Mouse (Mus musculus) megakaryocyte-erythroid progenitor cell, adult 5-6 weeks (primary cell): ENCODE measurements around the gene Sbno2. TPM values are rescaled to one million over a fixed set of nuclear protein-coding genes. Genes with fewer than 3 reads are reported as not detected.
"Not testable (repeated sequence)": the region's sequence is repeated elsewhere in the genome, so short reads cannot be mapped to it uniquely, and the experiment has no call there.

ENCODE experiments used
- ATAC-seq: replicated peaks from 2 replicates; pipeline ENCODE4 v1.8.0; 2016; ENCODE audit warnings: mild to moderate bottlenecking, inconsistent platforms; ENCODE audit not compliant: severe bottlenecking, poor library complexity, low FRiP score, low TSS enrichment
- total RNA-seq, 2 experiments: library from RNA; stranded (forward) in 1 of 2; stranded (reverse) in 1 of 2; fragments of 200-1000, 215-1000 nt in 1 of 2; fragments of >200 nt in 1 of 2; fragmentation: Nextera tagmentation in 1 of 2; gene quantifications; 2 replicates each; pipeline ENCODE4 v1.2.3; 2014 to 2017

The Sbno2 gene
- total RNA-seq, 2 experiments from 2014 or later: 12.1 to 34.4 TPM

DNA sequence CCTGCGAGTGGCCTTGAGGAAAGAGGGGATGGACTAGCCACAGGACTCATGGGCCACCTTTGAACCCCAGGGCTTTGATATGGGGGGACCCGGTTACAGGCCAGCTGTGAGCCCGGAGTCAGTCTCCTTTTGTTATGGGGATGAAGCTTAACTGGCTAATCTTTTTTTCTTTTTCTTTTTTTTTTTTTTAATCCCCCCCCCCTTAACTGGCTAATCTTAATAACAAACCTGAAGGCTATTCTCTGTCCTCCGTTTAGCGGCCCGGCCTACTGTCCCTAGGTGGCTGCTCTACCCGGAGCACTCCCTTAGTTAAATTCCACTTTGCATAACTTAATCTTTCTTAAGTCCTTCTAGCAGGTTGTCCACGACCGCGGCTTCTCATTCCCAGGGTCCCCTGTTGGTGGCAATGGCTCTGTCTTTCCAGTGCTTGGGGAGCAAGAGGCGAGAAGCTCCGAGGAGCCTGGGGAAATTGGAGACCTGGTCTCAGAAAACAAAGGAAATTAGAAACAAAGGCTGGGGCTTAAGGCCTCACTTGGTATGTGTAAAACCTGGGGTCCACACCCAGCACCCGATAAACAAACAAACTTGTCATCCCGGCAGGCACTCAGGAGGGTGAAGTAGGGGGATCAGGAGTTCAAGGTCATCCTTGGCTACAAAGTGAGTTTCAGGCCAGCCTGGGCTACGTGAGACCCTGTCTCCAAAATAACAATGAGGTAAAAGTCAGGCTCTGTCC is 54.3 kb downstream of the Sbno2 start:
- no peak for ATAC-seq

DNA sequence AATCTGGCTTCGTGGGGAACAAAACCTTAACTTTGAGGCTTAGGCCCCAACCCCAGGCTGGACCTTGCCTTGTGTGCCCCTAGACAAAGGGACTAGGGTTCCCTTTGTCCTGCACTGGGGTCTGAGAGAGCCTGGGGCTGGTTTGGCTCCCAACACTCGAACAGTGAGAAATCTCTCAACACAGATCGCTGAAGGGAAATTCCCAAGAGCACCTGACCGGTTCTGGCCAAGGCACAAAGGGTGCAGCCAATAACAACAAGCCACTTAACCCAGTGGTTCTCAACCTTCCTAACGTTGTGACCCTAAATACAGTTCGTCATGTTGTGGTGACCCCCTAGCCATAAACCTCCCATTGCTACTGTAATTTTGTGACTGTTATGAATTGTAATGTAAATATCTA is 55.1 kb downstream of the Sbno2 start:
- ATAC-seq: no peak

DNA sequence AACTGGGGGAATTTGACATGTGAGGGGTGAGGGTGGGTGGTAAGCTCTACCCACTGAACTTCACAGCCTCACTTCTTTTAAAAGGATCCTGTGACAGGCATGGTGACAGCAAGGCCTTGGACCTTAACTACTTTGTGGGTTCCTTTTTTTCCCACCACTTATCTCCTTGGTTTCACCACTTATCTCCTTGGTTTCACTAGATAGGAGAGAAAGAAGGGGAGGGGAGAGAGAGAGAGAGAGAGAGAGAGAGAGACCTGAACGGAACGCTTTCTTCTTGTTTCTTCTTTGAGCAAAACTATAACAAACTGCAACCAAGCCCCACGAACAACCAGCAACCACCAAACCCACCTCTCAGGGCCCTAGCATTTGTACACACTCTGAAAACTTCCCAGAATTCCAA is 56.5 kb downstream of the Sbno2 start:
- ATAC-seq: no peak

DNA sequence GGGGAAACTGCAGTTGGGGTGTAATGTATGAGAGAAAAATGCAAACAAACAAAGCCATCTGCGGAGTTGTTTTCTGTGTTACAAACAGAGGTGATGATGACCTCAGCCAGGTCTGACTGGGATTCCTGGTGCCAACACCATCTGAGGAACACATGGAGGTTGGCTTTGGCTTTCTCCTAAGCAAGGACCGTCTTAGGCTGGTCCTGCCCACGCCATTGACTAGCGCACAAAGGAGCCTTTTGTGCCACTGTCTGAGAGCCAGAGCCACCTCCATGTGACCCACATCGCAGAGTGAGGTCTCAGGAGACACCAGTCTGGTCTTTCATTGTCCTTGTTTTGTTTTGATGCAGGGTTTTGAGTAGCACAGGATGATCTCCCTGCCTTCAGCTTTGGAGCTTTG is 57.0 kb downstream of the Sbno2 start:
- no peak for ATAC-seq

DNA sequence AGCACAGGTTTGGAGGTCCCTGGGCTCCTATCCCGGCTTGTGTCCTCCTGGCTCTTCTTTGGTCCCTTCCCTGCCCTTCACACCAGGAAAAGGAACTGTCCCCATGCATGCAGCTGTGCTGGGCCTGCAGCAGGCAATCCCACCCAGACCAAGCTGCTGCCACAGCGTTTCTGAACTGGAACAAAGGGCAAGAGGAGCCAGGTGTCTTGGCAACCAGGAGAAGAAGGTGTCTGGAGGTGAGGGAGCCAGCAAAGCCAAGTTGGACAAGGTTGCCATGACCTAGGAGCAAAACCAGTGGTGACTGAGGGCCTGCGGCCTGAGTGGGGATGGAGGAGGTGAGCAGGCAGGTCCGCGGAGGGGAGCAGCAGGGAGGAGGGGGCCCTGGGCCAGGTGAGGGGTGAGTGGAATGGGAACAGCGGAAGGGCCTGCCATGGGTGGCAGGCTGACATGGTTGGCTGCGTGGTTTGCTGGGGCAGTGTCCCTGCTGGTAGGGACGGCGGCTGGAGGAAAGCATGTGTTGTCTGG is 58.3 kb downstream of the Sbno2 start, which contains the start of gene Gpx4:
Gpx4 (plus strand) TSS at position 126 of the 525 bp plus-strand sequence.
- no peak for ATAC-seq

DNA sequence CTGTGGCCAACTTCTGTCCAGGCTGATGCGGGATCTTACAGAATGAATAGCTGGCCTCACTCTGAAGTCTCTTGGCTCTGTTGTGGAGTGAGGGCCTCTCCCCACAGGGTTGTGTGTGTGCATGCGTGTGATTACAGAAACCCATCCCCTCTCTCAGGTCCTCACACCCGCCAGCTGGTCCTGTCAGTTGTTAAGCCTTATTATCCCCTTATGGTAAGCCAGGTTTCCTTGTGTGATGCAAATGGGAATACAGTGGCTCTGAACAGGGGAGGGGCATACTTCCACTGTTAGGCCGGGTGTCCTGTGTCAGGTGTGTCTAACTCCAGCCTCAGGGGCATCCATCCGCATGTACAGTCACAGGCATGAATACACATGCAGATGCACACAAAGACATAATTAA is 59.6 kb downstream of the Sbno2 start:
- ATAC-seq: no peak

DNA sequence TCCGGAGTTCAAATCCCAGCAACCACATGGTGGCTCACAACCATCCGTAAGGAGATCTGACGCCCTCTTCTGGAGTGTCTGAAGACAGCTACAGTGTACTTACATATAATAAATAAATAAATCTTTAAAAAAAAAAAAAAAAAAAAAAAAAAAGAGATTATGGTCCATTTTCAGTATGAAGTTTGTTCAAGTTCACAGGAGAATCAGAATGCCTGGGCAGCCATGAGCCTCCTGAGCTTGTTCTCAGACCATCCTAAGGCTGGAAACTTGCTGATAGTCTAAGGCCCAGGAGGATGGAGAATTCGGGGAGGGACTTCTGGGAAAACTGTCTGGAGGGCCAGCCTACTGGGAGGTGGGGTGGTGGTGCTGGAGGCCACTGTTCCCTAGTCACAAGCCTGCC is 60.0 kb downstream of the Sbno2 start:
- ATAC-seq: not testable (repeated sequence)

DNA sequence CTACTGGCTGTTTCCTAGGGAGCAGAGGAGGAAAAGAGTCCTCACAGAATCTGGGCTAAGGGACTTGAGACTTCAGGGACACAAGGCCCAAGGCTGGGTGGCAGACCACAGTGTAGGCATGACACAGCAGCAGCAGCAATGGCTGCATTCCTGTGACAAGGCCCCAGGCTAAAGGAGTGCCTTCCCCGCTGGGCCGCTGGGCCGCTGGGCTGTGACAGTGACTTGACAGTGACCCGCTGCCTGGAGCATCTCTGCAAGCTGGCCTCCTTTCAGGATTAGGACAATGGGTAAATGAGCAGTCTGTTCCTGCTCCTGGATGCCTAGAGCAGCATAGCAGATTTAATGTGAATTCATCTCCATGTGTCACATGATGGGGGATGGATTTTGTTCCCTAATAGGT is 61.3 kb downstream of the Sbno2 start:
- ATAC-seq: no peak

DNA sequence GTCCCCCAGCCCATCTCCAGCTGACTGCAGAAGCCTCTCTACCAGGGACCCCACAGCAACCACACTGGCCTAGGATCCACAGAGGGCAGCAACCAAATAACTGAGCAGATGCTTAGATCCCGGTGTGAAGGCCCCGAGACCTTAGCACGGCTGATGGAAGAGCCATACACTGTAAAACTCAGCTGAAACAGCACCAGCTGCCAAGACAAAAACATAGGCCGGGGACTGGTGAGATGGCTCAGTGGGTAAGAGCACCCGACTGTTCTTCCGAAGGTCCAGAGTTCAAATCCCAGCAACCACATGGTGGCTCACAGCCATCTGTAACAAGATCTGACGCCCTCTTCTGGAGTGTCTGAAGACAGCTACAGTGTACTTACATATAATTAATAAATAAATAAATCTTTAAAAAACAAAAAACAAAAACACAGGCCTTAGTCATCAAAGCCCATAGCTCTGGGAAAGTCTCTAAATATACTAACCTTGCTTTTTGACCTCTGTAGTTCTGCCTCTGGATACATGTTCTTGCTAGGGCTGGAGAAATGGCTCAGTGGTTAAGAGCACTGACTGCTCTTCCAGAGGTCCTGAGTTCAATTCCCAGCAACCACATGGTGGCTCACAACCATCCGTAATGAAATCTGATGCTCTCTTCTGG is 63.8 kb downstream of the Sbno2 start:
- not testable (repeated sequence) for ATAC-seq

DNA sequence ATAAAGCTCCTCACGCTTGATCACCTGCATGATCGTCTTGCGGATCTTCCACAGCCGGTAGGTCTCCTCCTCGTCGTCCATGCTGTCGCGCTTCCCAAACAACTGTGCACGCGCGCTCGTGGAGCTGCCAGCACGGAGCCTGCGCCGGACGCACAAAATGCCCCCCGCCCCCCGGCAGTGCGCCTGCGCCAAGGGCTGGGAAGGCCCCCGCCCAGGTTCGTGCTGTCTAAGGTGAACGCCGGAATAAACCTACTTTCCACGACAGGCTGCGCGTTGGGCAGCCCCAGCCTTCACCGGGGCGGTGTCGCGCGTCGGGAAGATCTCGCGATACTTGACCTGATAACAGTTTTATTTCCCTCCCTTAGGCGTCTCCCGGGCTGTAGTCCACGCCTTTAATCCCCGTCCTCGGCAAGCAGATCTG is 65.8 kb downstream of the Sbno2 start, which contains the start of gene Polr2e:
Polr2e (minus strand) TSS at position 237 of the 421 bp plus-strand sequence.
- peak; percentile 85 for ATAC-seq

DNA sequence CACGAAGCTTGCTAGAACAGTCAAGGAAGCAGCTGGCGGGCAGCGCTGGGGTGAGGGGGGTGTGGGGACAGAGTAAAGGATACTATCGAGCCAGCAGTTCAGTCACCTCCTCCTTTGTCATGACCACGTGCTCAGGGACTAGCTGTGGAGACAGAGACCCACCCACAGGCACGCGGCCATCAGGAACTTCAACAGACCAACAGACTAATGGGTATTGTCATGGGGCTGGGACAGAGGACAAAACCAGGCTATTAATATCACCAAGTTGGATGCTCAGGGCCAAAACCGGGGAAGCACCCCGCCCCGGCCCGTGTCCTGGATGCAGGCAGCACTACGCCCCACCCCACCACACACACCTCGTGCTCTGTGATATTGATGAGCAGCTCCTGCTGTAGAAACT is 68.5 kb downstream of the Sbno2 start:
- ATAC-seq: no peak

DNA sequence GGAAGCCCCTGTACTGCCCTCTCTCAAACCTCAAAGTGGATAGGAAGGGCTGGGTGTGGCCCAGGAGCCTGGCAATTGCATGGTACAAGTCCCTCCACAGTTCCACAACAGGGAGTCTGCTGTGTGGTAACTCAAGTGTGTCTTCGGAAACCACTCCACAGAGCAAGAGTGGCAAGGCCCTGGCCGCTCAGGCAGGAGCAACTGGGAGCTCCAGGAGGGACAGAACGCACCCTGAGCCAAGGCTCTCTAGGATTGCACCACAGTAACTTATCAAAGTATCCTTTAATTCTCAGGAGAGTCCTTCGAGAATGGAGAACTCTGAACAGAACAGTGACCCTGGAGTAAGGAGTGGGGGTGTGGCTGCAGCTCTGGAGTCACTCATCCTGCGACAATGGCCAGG is 69.7 kb downstream of the Sbno2 start:
- ATAC-seq: no peak

DNA sequence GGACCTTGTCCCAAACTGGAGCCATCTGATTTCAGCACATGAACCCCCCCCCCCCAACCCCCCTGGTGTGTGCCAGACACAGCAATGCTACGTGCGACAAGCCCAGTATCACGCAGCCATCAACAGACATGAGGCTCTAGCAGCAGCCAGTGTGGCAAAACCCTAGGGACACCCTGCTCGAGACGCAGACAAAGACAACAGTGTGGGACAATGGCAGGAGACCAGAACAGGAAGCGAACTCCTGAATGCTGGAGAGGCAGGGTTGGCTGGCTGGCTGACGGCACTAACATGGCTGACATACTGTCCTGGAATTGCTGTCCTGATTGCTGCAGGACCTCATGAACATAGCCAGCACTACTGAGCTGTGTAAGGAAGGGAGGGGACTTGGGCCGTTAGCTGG is 70.2 kb downstream of the Sbno2 start:
- ATAC-seq: no peak

DNA sequence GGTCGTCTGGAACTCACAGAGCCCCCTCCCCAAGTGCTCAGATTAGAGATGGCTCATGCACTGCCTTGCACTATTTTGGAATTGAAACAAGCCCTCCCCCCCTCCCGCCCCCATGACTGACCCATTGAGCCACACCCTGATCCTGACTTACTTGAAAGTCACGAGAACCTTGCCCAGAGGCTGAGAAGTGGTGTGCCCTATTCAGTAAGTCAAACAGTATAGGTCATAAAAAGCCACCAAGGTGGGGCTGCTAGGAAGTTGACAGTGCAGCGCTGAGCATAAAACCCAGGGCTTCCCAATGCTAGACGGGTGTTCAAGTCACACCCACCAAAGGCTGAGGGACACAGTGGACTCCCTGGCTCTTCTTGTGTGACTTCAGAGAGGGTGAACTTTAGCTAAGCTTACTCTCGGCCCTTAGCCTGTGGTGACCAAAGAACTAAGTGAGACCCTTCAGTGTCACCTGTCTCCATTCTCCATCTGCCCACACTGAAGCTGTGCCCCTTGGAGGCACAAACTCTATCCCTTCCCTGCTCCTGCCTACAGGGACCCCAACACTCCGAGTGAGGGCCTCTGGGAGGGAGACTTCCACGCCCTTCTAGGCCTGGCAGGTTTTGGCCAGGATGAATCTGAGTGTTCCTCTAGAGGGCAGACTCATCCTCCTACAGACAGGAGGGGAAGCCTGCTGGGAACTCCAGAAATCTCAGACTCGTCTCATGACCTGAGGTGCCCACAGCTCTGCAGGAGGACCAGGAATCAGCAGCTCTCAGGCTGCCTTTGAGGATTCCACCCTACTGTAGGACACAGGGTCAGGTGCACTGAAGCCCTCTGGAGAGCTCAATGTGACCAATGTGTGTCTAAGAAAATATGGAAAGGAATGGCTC is 71.6 kb downstream of the Sbno2 start:
- peak; percentile 32; the same call in 1 of the 2 replicates for ATAC-seq

DNA sequence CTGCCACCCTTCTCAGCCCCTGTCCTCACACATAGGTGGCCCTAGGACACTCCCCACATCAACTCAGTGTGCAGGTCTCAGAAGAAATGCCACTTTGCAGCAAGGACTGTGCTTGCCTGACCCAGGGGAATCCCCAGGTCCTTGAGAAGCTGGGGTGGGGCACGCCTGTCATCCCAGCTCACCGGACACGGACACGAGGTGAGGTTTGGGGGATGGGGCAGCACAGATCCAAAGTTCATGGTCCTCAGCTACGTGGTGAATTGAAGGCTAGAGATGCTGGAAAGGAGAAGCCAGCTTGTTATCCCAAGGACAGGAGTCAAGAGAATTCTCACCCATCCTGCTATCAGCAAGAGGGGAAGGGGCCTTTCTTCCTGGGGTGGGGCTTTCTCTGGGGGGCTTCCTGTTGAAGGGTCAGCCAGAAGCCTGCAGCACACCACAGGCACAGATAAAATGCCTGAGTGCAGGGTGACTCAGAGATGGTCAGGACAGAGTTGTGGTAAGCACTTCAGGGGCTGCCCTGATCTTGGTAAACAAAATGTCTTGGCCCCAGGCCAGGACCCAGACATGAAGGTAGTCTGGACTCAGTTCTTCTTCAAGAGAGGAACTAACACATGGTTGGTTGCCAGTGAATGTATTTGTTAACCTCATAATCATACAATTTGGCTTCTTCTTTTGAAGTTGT is 72.4 kb downstream of the Sbno2 start:
- no peak for ATAC-seq

DNA sequence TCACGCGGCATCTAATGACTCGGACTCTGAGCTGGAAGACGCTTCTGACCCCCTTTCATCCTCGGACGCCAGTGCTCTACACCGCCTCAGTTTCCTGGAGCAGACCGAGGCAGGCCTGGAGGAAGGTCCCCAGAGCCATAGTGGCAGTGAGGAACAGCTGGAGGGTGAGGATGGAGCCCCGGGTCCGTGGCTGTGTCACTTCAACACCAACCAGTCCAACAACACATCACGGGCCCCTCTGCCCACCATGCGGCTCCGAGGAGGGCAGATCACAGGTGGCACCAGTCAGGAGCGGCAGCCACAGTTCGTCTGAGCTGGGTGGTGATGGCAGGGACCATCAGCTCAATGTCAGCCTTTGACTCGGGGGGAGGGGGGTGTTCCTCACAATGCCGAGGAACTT is 74.6 kb downstream of the Sbno2 start:
- ATAC-seq: no peak

DNA sequence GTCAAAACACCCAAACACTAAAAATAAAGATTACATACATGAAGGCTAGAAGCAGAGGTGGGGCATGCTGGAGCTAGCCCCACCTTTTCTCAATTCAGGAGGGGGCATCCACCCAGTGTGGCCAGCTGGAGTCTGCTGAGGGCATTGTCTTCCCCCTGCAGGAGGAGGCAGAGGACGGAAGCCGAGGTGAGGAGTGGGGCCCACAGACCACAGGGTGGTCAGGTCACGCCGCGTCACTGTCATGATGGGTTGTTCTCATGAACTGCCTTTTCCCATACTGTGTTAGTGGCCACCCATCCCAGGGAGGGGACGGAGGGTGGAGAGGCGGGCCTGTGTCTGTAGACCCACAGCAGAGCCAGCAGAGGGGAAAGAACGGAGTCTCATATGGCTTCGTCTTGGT is 75.2 kb downstream of the Sbno2 start:
- ATAC-seq: no peak

DNA sequence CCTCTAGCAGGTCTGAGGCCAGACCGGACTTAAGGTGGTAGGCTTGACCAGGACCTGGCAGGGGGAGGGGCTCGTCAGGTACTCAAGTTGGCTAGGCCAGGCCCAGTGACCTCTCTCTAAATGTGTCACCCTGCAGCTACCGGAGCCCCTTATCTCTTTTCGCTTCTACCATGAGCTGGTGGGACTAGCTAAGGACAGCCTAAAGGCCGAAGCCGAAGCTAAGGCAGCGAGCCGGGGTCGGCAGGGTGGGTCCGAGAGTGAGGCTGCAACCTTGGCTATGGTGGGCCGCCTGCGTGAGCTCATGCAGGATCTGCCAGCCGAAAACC is 76.9 kb downstream of the Sbno2 start:
- no peak for ATAC-seq

DNA sequence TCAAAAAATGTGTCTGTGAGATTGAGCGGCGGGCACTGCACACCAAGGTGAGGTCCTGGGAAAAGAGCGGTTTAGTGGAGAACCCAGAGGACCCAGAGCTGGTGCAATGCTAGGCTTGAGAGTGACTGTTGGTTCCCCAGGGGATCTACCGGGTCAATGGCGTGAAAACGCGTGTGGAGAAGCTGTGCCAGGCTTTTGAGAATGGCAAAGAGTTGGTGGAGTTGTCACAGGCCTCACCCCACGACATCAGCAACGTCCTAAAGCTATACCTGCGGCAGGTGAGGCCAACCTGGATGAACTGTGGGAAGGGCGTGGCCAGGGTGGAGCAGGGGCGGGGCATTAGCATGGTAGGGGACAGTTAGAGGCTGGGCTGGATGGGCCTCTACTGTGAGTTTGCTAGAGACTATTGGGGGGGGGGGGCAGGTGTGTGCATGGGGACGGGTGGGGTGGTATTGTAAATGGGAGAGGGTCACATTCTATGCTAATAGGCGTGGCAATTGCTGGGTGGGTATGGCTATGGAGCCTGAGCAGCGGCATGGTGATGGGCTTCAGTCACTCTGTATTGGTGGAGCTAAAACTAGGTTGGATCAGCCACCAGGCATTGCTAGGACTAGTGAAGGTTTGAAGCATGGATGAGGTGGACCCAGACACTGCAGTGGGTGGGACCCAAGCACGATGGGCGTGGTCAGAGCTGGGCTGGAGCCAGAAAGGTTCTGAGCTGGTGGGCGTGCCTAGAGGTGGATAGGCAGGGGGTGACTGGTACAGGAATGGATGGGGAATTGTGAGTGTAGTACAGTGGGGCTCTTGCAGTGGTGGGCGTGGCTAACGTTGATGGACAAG is 77.5 kb downstream of the Sbno2 start:
- ATAC-seq: no peak; the same call in 1 of the 2 replicates
